Mouse (Mus musculus): ENCODE results near the gene Gm11214.

- TF ChIP-seq CTCF (IDR thresholded peaks at IDR 0.05; ENCODE audit: low read depth): no peak
- no peak for TF ChIP-seq EP300 (optimal IDR thresholded peaks at IDR 0.05)
These were observed 48.7 kb upstream of the Gm11214 start for GRCm38 (mm10) chr4:63711886-63712285.
